Mouse (Mus musculus): ENCODE results near the gene Ip6k2.

- TF ChIP-seq CTCF (IDR thresholded peaks at IDR 0.05; ENCODE audit: borderline replicate concordance, control insufficient read depth, extremely low read depth, insufficient read depth, low read length, poor library complexity) (no peak), POLR2A (IDR thresholded peaks at IDR 0.05; ENCODE audit: control insufficient read depth, extremely low read depth, insufficient read depth, low read length, poor library complexity) (no peak)
Observed at GRCm38 (mm10) chr9:108820077-108820476, 36.5 kb downstream of the Ip6k2 start.

Measured in thymus, adult 2 months (tissue).